Mouse (Mus musculus) forebrain, embryonic 10.5 days (tissue): ENCODE measurements at regions not wholly inside any gene's neighbourhood (a gene's known extent, or its start where the extent isn't known, plus 50 kb on each side); places are given as distances from the start of the nearest gene placed in this dataset.

Experiments used
- DNase-seq: peaks from one replicate; pipeline ENCODE4 v3.0.0-alpha.2; 2017; ENCODE audit warnings: low spot score; ENCODE audit errors: extremely low spot score
- H3K27ac ChIP-seq: fragments of 300-500 bp; sonication (generic); 2 replicates; pipeline ENCODE4 v1.5.1; 2016; ENCODE audit warnings: mild to moderate bottlenecking
- H3K27me3 ChIP-seq: fragments of 300-500 bp; sonication (generic); 2 replicates; pipeline ENCODE4 v1.6.1; 2016; ENCODE audit warnings: mild to moderate bottlenecking; ENCODE audit not compliant: poor library complexity, severe bottlenecking
- H3K36me3 ChIP-seq: fragments of 300-500 bp; sonication (generic); replicated peaks from 2 replicates; pipeline ENCODE4 v1.6.1; 2016; ENCODE audit warnings: mild to moderate bottlenecking, moderate library complexity
- H3K4me1 ChIP-seq: fragments of 300-500 bp; sonication (generic); 2 replicates; pipeline ENCODE4 v1.6.1; 2016
- H3K4me3 ChIP-seq: fragments of 300-500 bp; sonication (generic); 2 replicates; pipeline ENCODE4 v1.5.1; 2016; ENCODE audit warnings: mild to moderate bottlenecking, moderate library complexity
- H3K9me3 ChIP-seq: fragments of 300-500 bp; sonication (generic); 2 replicates; pipeline ENCODE4 v1.6.1; 2016; ENCODE audit warnings: mild to moderate bottlenecking, moderate library complexity
- WGBS: fragments of 180-500 bp; shearing (Covaris S2); methylation state at CpG from one replicate; pipeline ENCODE4 v1.1.7; 2016; 5-methylcytosine and 5-hydroxymethylcytosine counted together

DNA sequence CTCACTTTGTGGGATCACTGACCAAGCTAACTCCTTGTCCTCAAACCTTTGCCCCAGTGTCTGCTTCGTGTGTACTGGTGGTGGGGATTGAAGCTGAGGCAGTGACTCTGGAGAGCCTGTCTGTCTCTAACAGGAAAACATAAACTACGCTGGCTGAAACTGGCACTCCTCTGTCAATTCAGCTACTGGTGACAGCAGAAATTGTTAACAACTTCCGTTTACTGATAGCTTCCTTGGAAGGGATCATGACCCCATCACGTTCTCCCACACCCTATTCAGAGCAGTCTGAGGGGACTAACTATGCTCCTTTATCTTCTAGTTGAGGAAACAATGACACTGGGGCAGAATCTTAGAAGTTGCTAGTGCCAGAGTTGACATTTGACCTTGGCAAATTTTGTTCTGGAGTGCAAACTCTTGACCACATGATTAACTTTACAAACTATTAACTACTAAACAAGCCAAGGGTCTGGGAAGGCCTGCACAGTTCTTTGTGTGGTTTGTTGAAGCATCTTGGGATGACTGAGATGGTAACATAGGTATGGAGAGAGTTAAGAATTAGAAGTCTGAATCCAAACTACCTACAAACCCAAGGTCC lies 96.7 kb upstream of the Max start:
- Histone ChIP-seq H3K36me3 (no peaks in the 10 kb centered on the region), H3K27ac (no peak overlapping the region), H3K27me3 (0 out of 2 replicates have a peak, but pooled peaks cover 6% of the 10 kb centered on the region), H3K9me3 (no peaks in the 10 kb centered on the region), H3K4me1 (peaks cover 24% of the 10 kb centered on the region), H3K4me3 (no peak overlapping the region)
- no peak for DNase-seq
- 57% methylated on average over 4 of the region's 4 CpGs for WGBS

DNA sequence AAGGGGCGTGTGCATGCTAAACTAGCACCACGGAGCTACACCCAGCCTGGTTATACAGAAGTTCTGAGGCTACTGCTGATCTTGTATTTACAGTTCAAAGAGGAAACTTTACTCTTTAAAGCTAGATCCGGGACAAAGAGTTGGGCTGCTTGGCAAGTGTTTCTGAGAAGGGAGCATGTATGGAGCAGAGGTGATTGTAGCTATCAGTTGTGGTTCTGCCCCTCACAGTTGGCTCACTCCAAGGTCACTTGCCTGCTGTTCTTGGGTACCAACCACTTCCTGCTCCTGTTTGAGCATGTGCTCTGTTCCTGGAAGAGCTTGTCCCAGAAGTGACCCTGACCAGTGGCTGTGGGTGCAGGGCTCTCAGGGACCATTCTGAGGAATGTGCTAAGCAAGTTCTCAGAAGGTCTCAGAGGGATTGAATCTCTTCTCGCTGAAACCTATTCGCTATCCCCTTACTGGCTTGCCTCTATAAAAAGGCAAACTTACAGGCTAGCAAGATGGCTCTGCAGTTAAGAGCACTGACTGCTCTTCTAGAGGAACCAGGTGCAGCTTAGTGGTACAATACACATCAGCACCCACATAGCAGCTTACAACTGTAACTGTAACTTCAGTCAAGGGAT lies 94.9 kb upstream of the Max start:
- H3K36me3 ChIP-seq = no peaks in the 10 kb centered on the region
- 0 out of 2 replicates have a peak, but pooled peaks cover 6% of the 10 kb centered on the region for H3K27me3 ChIP-seq
- DNase-seq = no peak
- no peak overlapping the region for H3K4me3 ChIP-seq
- no peaks in the 10 kb centered on the region for H3K9me3 ChIP-seq
- 84% methylated on average over 5 of the region's 5 CpGs for WGBS
- H3K27ac ChIP-seq = no peak overlapping the region
- H3K4me1 ChIP-seq = peaks cover 24% of the 10 kb centered on the region

- Histone ChIP-seq H3K36me3 (no peaks in the 10 kb centered on the region), H3K4me1 (peaks cover 6% of the 10 kb centered on the region), H3K9me3 (no peaks in the 10 kb centered on the region), H3K27me3 (0 out of 2 replicates have a peak, but pooled peaks cover 6% of the 10 kb centered on the region), H3K4me3 (no peak overlapping the region), H3K27ac (no peak overlapping the region)
- WGBS = 94% methylated on average over 5 of the region's 5 CpGs
- no peak for DNase-seq
Observed at GRCm38 (mm10) chr12:77054700-77055099, 92.7 kb upstream of the Max start.

- Histone ChIP-seq H3K9me3 (no peaks in the 10 kb centered on the region), H3K4me3 (no peak overlapping the region), H3K4me1 (peaks cover 6% of the 10 kb centered on the region), H3K36me3 (no peaks in the 10 kb centered on the region), H3K27ac (no peak overlapping the region), H3K27me3 (0 out of 2 replicates have a peak, but pooled peaks cover 6% of the 10 kb centered on the region)
- DNase-seq = no peak
- 93% methylated on average over 7 of the region's 7 CpGs for WGBS
Observed at GRCm38 (mm10) chr12:77054211-77054610, 92.2 kb upstream of the Max start.

DNA sequence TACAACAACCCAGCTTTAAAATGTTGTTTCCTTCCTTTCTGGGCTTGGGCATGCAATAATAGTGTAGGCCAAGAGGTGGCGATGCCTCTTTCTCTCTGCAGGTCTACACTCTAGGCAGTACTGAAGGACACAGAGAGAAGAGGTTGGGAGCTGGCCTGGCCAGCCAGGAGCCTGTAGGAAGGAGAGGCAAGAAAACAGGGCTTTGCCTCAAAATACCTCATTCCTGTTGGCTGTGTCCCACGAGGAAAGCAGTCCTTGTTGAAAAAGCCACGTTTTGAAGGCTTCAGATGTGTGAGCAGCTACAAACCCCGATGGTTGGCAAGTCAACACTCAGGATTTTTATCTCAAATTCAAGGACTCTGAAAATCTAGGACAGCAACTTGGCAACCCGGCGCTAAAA lies 90.9 kb upstream of the Max start:
- H3K27ac ChIP-seq = no peak overlapping the region
- H3K4me1 ChIP-seq = peaks cover 12% of the 10 kb centered on the region
- H3K36me3 ChIP-seq = no peaks in the 10 kb centered on the region
- no peaks in the 10 kb centered on the region for H3K9me3 ChIP-seq
- no peak overlapping the region for H3K4me3 ChIP-seq
- WGBS = 77% methylated on average over 6 of the region's 6 CpGs
- no peak for DNase-seq
- peaks cover 20% of the 10 kb centered on the region for H3K27me3 ChIP-seq

DNA sequence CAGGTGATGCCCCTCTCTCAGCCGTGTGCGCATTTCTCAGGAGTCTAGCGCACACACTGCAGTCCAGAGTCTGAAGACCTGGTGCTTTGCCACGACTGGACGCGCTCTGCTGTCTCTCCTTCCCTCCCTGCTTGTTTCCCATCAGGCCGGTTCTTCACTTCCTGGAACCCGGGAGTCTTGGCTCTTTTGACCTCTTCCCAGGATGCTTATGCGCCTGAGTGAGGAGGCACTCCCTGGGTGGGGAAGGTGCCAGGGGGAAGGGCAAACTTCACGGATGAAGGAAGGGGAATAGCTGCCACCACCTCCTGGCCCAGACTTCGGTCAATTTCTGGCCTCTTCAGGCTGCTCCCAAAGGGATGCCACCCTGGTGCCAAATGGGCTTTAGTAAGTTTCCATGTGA lies 86.4 kb upstream of the Max start:
- no peak for DNase-seq
- WGBS = 44% methylated on average over 11 of the region's 11 CpGs
- no peaks in the 10 kb centered on the region for H3K9me3 ChIP-seq
- peaks cover 8% of the 10 kb centered on the region for H3K4me1 ChIP-seq
- H3K27me3 ChIP-seq = peaks cover 27% of the 10 kb centered on the region
- no peaks in the 10 kb centered on the region for H3K36me3 ChIP-seq
- no peak overlapping the region for H3K4me3 ChIP-seq
- H3K27ac ChIP-seq = no peak overlapping the region

- no peaks in the 10 kb centered on the region for H3K9me3 ChIP-seq
- WGBS = 91% methylated on average over 1 of the region's 1 CpGs
Observed at GRCm38 (mm10) chr12:77047273-77047672, 85.3 kb upstream of the Max start.

GRCm38 (mm10) chr12:77045956-77046355 lies 84.0 kb upstream of the Max start:
- no peaks in the 10 kb centered on the region for H3K9me3 ChIP-seq
- no peaks in the 10 kb centered on the region for H3K36me3 ChIP-seq
- peaks cover 27% of the 10 kb centered on the region for H3K27me3 ChIP-seq
- H3K27ac ChIP-seq = no peak overlapping the region
- H3K4me3 ChIP-seq = no peak overlapping the region
- WGBS = 88% methylated on average over 2 of the region's 2 CpGs
- peaks cover 17% of the 10 kb centered on the region for H3K4me1 ChIP-seq
- DNase-seq = no peak

More at GRCm38 (mm10) chr12:77047273-77047672, 85.3 kb upstream of the Max start:
- Histone ChIP-seq H3K4me3 (no peak overlapping the region), H3K27me3 (peaks cover 27% of the 10 kb centered on the region), H3K4me1 (peaks cover 8% of the 10 kb centered on the region), H3K36me3 (no peaks in the 10 kb centered on the region), H3K27ac (no peak overlapping the region)
- DNase-seq = no peak

DNA sequence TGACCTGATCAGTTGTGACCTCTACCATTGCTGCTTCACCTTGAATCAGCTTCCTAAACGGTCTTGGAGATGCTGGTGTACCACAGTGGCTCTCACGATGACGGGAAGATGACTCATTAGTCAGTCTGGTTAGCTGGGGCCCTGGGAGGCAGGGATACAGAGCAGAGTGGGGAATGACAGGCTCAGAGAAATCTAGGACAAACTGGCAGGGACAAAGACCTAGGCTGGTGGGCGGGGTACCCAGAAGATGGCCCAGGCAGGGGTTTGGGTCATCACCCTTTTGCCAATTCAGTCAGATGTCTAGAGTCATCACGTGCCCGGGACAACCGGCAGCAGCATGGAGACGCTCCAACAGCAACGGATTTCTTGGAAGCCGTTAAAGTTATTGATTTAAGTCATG lies 83.4 kb upstream of the Max start:
- Histone ChIP-seq H3K36me3 (no peaks in the 10 kb centered on the region), H3K9me3 (no peaks in the 10 kb centered on the region), H3K4me1 (peaks cover 21% of the 10 kb centered on the region), H3K4me3 (no peak overlapping the region), H3K27me3 (peaks cover 27% of the 10 kb centered on the region), H3K27ac (no peak overlapping the region)
- 90% methylated on average over 10 of the region's 10 CpGs for WGBS
- no peak for DNase-seq

DNA sequence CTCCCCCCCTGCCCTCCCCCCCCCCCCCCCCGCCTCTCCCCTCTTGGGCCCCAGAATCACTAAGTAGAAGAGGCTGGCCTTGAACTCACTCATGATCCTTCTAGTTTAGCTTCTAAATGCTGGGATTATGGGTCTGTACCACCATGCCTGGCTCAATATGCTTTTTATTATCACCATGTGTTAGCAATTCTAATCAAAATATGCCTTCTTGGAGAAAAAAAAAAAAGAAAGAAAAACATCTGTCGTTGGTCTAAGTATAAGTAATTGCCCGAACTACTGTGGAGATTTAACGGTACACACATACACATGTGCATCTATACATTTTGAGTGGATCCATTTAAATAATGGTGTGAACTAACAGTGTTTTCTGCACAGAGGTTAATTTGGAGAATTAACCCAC lies 80.4 kb upstream of the Max start:
- Histone ChIP-seq H3K4me1 (peaks cover 13% of the 10 kb centered on the region), H3K4me3 (no peak overlapping the region), H3K27ac (no peak overlapping the region), H3K27me3 (peaks cover 11% of the 10 kb centered on the region; the same call in 1 of the 2 replicates), H3K9me3 (no peaks in the 10 kb centered on the region), H3K36me3 (no peaks in the 10 kb centered on the region)
- 77% methylated on average over 3 of the region's 4 CpGs for WGBS
- no peak for DNase-seq

GRCm38 (mm10) chr12:77041141-77041540 lies 79.1 kb upstream of the Max start:
- Histone ChIP-seq H3K36me3 (no peaks in the 10 kb centered on the region), H3K9me3 (no peaks in the 10 kb centered on the region), H3K27ac (no peak overlapping the region), H3K27me3 (peaks cover 7% of the 10 kb centered on the region; the same call in 1 of the 2 replicates), H3K4me3 (no peak overlapping the region), H3K4me1 (peaks cover 13% of the 10 kb centered on the region)
- DNase-seq = no peak
- WGBS = 25% methylated on average over 5 of the region's 5 CpGs

DNA sequence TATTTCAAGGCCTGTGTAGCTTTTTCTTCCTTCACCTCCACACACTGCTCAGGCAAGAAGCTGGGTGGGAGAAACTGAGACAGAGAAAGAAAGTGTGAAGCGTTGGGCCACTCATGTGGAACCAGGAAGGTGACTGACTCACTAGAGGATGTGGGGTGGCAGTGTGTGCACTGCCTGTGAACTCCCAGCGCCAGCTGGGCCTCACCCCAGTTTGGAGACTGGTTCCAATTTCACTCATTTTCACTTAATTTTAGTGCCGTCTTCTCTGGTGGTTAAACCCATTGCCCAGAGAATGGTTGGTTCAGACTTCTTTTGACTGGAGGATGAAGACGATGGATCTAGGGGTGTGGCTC lies 77.9 kb upstream of the Max start:
- no peak for DNase-seq
- no peak overlapping the region for H3K4me3 ChIP-seq
- H3K27me3 ChIP-seq = 0 out of 2 replicates have a peak, but pooled peaks cover 3% of the 10 kb centered on the region
- no peak overlapping the region for H3K27ac ChIP-seq
- H3K36me3 ChIP-seq = no peaks in the 10 kb centered on the region
- 87% methylated on average over 4 of the region's 4 CpGs for WGBS
- H3K4me1 ChIP-seq = peaks cover 13% of the 10 kb centered on the region
- no peaks in the 10 kb centered on the region for H3K9me3 ChIP-seq

- DNase-seq = no peak
- no peaks in the 10 kb centered on the region for H3K36me3 ChIP-seq
- peaks cover 13% of the 10 kb centered on the region for H3K4me1 ChIP-seq
- H3K9me3 ChIP-seq = no peaks in the 10 kb centered on the region
- H3K4me3 ChIP-seq = no peak overlapping the region
- WGBS = 88% methylated on average over 17 of the region's 17 CpGs
- H3K27ac ChIP-seq = no peak overlapping the region
- H3K27me3 ChIP-seq = 0 out of 2 replicates have a peak, but pooled peaks cover 3% of the 10 kb centered on the region
Observed at GRCm38 (mm10) chr12:77039295-77039952, 77.4 kb upstream of the Max start.
